Mouse (Mus musculus) embryonic fibroblast, embryonic 13.5 days (primary cell): Measurements from ENCODE around the gene Msh6.
"Not testable (repeated sequence)": the region's sequence is repeated elsewhere in the genome, so short reads cannot be mapped to it uniquely, and the experiment has no call there.

Experiments
- CTCF ChIP-seq: IDR thresholded peaks from 2 replicates; pipeline ENCODE4 v1.5.1; 2011; ENCODE audit warnings: mild to moderate bottlenecking, control low read depth, low read length, moderate library complexity, borderline replicate concordance; ENCODE audit not compliant: insufficient read depth
- POLR2A ChIP-seq: IDR thresholded peaks from 2 replicates; pipeline ENCODE4 v1.6.1; 2011; ENCODE audit warnings: low read depth, mild to moderate bottlenecking, control low read depth, low read length, moderate library complexity

- TF ChIP-seq CTCF, POLR2A: not testable (repeated sequence)
These were observed 20.2 kb upstream of the Msh6 start for GRCm38 (mm10) chr17:87954618-87955124.
